Mouse (Mus musculus) left cerebral cortex, adult 2 months (tissue): Measurements from ENCODE around the gene A2m. TPM values are rescaled to one million over a fixed set of nuclear protein-coding genes. Genes with fewer than 3 reads are reported as not detected.

Source experiments
- DNase-seq, 2 experiments: peaks; one replicate each; pipeline ENCODE4 v3.0.0; 2021 to 2022; ENCODE audit warnings: low spot score in 2 of 2, mixed read lengths in 1 of 2; ENCODE audit errors: extremely low spot score in 1 of 2
- H3K27ac ChIP-seq: fragments of 200-600 bp; 2 replicates; pipeline ENCODE4 v1.8.1; 2022
- H3K4me3 ChIP-seq: fragments of 200-600 bp; 2 replicates; pipeline ENCODE4 v1.8.1; 2022
- CTCF ChIP-seq: fragments of 200-600 bp; IDR thresholded peaks from 2 replicates; pipeline ENCODE4 v1.8.1; 2022; ENCODE audit warnings: antibody characterized with exemption, mild to moderate bottlenecking, moderate library complexity
- intact Hi-C: fragments of 180-260 bp; cut with DNase I; formaldehyde crosslinking; loops from one replicate; pipeline ENCODE4 v1.15.1; 2025
- long read RNA-seq, 2 experiments: library from polyadenylated mRNA; stranded (forward); transcript quantifications; one replicate each; pipeline ENCODE4 v2.0.0; 2021; ENCODE audit warnings: borderline mapping rate in 2 of 2
- total RNA-seq, 2 experiments: library from RNA; stranded (reverse); gene quantifications; 2 replicates each; pipeline ENCODE4 v1.2.3; 2021

Gene A2m
- total RNA-seq: 1 to 10 TPM; 2.6 to 2.9 TPM
- long read RNA-seq, experiment 1, partial matches to known transcripts: 0 of 2 reads
- long read RNA-seq, experiment 1, other reads (novel, unspliced or antisense): 2 of 2 reads
- long read RNA-seq, experiment 2, partial matches to known transcripts: 1 of 2 reads
- long read RNA-seq, experiment 2, other reads (novel, unspliced or antisense): 1 of 2 reads

- no peak for TF ChIP-seq CTCF
- intact Hi-C loops: no loop called here
Measured at GRCm38 (mm10) chr6:121635076-121635475, at the start of gene A2m. Gene A2m (plus strand): TSS chr6:121635376.

GRCm38 (mm10) chr6:121590131-121590530 lies 45.0 kb upstream of the A2m start:
- Histone ChIP-seq H3K27ac (no peak overlapping the region), H3K4me3 (no peak overlapping the region)
- intact Hi-C loops: no loop called here
- no peak for TF ChIP-seq CTCF
- DNase-seq: no peak

More at GRCm38 (mm10) chr6:121635076-121635475, at the start of gene A2m:
- Histone ChIP-seq H3K27ac (no peak within 1 kb of the TSS), H3K4me3 (peak within 1 kb of the TSS; percentile 35)
- no peak for DNase-seq

GRCm38 (mm10) chr6:121600927-121601326 lies 34.2 kb upstream of the A2m start:
- DNase-seq: no peak
- intact Hi-C loops: no loop called here
- H3K4me3 ChIP-seq: no peak overlapping the region
- TF ChIP-seq CTCF: no peak
- H3K27ac ChIP-seq: no peak overlapping the region

GRCm38 (mm10) chr6:121607861-121608260 lies 27.3 kb upstream of the A2m start:
- no peak for DNase-seq
- Histone ChIP-seq H3K4me3 (no peak overlapping the region), H3K27ac (no peak overlapping the region)
- TF ChIP-seq CTCF: no peak
- intact Hi-C loops: no loop called here

- no peak for DNase-seq
- Histone ChIP-seq H3K27ac (no peak overlapping the region), H3K4me3 (no peak overlapping the region)
- TF ChIP-seq CTCF: peak; percentile 44
- intact Hi-C loops: no loop called here
Measured at GRCm38 (mm10) chr6:121611796-121612195, 23.4 kb upstream of the A2m start.

GRCm38 (mm10) chr6:121617476-121617875 lies 17.7 kb upstream of the A2m start:
- TF ChIP-seq CTCF: no peak
- H3K27ac ChIP-seq: no peak overlapping the region
- no peak for DNase-seq
- intact Hi-C loops: no loop called here
- H3K4me3 ChIP-seq: no peak overlapping the region

- H3K27ac ChIP-seq: no peak overlapping the region
- intact Hi-C loops: no loop called here
- no peak for DNase-seq
- no peak overlapping the region for H3K4me3 ChIP-seq
- TF ChIP-seq CTCF: no peak
Measured at GRCm38 (mm10) chr6:121622525-121622924, 12.7 kb upstream of the A2m start.

GRCm38 (mm10) chr6:121634520-121634919 lies 656 bp upstream of the A2m start:
- no peak for DNase-seq
- intact Hi-C loops: no loop called here
- H3K27ac ChIP-seq: no peak overlapping the region
- no peak for TF ChIP-seq CTCF
- no peak overlapping the region for H3K4me3 ChIP-seq

- peak overlapping the region; percentile 35 for H3K4me3 ChIP-seq
- peak; percentile 12 to 18 for DNase-seq
- no peak overlapping the region for H3K27ac ChIP-seq
- no peak for TF ChIP-seq CTCF
- intact Hi-C loops: no loop called here
Measured at GRCm38 (mm10) chr6:121635878-121636371, 749 bp downstream of the A2m start.

- Histone ChIP-seq H3K27ac (no peak overlapping the region), H3K4me3 (no peak overlapping the region)
- intact Hi-C loops: no loop called here
- no peak for DNase-seq
- no peak for TF ChIP-seq CTCF
Measured at GRCm38 (mm10) chr6:121648499-121648898, 13.3 kb downstream of the A2m start.

Other genes with a start within 250 kb of the A2m start
- gene Iqsec3, start 161.7 kb upstream of the A2m start, total RNA-seq: 100 to 1,000 TPM; 116 to 121 TPM
- not detected for gene Gm7298, start 97.6 kb downstream of the A2m start, total RNA-seq
- not detected for gene Mug1, start 203.2 kb downstream of the A2m start, total RNA-seq